Mouse (Mus musculus) megakaryocyte, embryonic 14.5 days (primary cell): ENCODE data around the gene Ptpn14.

Source experiments
- FLI1 ChIP-seq: IDR thresholded peaks from 2 replicates; pipeline ENCODE4 v1.6.1; 2012; ENCODE audit warnings: low read length, inconsistent platforms, mixed read lengths
- GATA1 ChIP-seq: IDR thresholded peaks from 3 replicates; pipeline ENCODE4 v1.6.1; 2012; ENCODE audit warnings: mixed read lengths, low read length, inconsistent platforms, borderline replicate concordance

GRCm38 (mm10) chr1:189707419-189707818 is 20.6 kb upstream of the Ptpn14 start:
- no peak for TF ChIP-seq GATA1
- no peak for TF ChIP-seq FLI1
